Mouse (Mus musculus) left cerebral cortex, adult 18-20 months (tissue): ENCODE measurements around the gene Relch. TPM values are rescaled to one million over a fixed set of nuclear protein-coding genes. Genes with fewer than 3 reads are reported as not detected.
A peak's percentile ranks its signal among the peaks of the same experiment; 100 is the strongest.
"Not testable (repeated sequence)": the region's sequence is repeated elsewhere in the genome, so short reads cannot be mapped to it uniquely, and the experiment has no call there.

Source experiments
- DNase-seq, 2 experiments: peaks; one replicate each; pipeline ENCODE4 v3.0.0; 2021 to 2022; ENCODE audit warnings: low spot score in 2 of 2, mixed read lengths in 1 of 2
- total RNA-seq, 2 experiments: library from RNA; stranded (reverse); gene quantifications; 2 replicates each; pipeline ENCODE4 v1.2.3; 2021

Gene Relch
- total RNA-seq, 2 experiments from 2014 or later: 93.7 to 96.1 TPM

DNA sequence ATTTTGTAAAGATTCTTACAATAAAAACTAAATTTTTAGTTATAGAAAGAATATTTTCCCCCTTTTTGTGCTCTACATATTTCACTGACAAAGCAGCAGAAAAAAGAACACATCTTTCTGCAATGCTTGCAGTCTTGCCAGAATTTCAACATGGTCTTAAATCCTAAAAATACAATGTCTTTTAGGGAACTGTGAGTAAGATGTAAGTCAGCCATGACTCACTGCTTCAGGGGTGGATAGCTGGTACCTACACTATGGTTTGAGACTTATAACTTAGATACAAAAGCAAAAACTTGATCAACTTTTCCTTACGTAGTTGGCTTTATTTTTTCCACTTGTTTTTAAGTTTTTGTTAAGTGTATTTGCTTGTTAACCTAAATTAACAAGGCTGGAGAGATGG is 78.8 kb downstream of the Relch start:
- peak in 1 of 2 experiments; percentile 16 for DNase-seq

DNA sequence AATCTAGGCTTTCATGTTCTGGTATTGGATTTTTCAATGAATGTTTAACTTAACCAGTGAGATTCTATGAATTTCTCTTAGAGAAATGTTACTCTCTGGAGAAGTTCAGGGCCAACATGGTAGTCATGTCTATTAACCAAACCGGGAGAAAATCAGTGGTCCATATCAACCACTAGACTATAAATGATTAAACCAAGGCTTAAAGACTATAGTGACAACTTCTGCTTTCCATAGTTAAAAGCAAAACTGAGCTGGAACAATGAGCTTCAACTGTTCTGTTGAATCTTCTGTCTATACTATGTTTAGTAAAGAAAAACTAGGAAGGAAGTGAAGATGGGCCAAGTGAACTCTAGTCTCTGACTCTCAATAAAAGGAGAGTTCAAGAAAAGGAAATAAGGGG is 82.8 kb downstream of the Relch start:
- no peak for DNase-seq

DNA sequence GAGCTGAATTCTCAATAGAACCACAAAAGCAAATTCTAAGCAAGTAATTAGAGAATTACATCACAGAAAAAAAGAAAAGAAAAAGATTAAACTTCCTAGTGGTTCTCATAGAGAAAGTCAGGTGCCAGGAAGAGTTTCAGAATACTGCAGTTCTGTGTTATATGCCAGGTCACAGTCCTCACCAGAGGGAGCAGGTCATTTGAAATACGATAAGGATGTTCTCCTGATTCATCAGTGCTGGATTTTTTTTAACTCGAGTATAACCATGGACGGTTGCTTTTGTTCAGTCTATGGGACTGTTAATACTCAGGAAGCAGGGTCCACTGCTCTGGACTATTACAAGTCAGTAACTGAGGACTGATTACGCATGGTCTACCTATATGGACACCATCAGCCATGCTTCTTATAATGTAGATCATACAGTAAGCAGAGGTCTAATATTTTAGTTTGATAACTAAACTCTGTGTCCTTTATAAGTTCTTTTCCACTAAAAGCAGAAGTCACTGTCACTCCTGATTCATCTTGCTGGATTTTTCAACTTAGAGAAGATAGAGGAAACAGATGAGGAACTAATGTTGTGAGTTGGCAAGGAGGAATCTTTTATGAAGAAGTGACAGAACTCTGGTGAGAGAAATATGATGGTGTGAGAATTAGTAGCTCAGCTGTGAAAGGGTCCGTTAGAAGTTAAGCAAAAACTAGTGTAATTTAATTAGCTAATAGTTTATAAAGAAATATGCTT is 83.4 kb downstream of the Relch start:
- no peak for DNase-seq

DNA sequence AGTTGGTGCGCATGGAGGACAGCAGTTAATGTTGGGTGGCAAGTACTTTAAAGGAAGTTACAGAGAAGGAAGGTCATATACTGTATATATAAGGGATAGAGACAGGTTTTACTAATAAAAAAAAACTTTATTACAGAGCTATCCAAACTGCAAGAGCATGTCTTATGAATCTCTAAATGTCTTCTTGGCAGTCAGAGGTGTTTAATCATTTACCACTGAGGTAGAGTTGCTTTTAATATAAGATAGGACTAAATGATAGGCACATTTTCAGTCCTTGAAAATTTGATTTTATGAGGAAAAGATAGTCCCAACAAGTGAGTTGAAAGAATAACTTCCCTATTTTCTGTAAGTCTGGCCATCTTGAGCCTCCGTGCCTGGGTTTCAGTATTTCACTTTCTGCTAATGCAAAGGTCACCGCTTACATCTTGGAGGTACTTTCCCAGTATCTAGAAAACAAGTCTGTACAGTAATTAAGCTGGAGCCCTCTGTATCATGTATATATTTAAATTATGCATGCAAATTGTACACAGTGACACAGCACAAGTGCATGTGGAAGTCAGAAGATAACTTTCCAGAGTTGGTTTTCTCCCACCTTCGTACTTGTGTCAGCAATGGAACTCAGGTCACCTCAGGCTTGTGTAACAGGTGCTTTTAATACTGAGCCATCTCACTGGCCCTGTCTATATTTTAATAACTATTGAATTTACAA is 84.6 kb downstream of the Relch start:
- no peak for DNase-seq

DNA sequence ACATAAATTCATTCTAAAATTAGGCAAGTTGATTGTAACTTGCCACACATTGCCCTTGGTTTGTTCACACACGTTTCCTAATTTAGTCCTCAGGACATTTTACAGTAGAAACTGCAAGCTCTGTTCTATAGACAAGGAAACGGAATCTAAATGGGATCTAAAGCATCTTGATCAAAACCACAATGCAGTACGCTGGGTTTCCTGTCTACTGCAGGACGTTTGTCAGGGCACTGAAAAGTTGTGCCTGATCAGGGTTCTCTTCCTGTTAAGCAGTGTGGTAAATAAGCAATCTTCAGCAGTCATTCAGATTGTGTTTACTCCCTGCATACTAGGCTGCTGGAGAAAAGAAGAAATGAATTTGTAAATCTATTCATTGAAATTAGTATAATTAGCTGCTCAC is 88.5 kb downstream of the Relch start:
- no peak for DNase-seq

DNA sequence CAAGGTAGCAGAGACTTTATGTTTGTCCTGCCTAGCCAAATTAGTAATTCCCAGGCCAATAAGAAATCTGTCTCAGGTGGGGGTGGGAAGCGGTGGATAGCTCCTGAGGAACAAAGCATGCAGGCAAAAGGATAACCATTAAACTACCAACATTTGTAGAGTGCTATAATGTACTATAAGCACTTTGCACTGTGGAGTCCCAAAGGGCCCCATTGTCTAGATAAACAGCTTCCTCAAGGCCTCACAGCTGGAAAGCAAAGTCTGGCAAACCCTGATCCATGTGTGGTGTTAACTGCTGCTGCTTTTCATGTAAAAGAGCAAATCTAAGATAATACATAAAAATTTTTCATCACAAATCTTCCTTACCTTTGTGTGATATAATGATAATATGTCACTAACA is 89.3 kb downstream of the Relch start:
- no peak for DNase-seq

DNA sequence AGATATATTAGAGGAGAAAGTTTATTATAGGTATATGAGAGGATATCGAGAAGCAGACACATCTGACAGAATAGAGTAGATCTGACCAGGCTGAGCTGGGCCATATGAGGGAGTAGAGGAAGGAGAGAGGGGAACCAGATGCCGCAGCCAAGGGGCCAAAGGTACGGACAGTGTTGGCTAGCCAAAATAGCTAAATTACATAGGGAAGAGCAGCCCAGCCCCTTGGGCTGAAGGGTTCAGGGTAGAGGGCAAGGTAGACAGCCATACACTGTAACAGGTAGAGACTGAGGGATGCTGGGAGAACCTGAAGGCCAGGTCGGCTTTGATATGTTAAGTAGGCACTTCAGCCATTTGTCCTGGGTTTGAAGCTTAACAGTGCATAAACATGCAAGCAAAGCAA is 95.1 kb downstream of the Relch start:
- no peak for DNase-seq

DNA sequence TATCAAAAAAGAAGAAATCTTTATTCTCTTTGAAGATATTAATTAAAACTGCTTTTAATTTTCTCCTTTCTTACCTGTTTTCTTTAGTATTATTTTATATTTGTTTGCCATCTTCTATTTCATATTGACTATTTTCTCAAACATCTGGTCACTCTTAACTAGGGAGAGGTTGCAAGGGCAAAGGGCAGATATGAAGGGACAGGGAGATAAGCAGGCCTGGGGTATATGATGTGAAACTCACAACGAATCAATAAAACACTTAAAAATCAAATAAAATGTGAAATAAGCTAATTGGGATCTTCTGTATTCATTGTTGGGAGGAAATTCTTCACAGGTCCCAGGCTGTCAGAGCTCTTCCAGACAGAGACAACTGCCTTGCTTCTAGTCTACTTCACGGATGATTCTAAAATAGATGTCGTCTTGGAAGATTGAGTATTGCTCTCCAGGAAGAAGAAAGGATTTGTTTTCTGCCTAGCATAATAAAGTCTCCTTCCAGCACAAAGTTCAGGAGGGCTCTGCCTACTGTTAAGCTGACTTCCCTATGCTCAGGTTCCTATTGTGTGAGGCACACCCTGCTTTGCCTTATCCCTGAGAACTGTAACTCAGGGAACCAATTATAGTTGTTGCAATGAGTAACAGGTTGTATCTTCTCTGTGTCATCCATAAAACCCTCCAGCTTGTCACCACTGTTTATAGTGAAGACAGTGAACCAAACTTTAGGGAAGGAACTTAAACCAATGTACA is 95.9 kb downstream of the Relch start:
- no peak for DNase-seq

DNA sequence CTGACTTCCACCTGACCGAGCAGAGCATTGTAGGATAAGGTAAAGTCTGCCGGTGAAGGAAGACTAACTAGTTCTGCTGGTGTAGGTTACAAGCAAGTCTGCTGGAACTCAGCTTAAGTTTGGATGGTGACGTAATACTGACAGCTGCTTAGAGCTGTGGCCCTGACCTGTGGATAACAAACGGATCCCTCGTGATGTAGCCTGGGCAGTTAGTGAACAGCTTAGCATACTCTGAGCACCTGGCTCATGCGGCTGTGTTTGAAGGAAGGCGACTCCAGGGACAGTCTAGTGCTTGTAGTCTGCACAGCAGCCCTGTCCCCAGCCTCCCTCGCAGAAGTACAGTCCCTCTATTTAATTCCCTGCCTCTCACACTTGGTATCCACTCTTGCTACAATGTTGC is 101.9 kb downstream of the Relch start:
- DNase-seq: no peak

DNA sequence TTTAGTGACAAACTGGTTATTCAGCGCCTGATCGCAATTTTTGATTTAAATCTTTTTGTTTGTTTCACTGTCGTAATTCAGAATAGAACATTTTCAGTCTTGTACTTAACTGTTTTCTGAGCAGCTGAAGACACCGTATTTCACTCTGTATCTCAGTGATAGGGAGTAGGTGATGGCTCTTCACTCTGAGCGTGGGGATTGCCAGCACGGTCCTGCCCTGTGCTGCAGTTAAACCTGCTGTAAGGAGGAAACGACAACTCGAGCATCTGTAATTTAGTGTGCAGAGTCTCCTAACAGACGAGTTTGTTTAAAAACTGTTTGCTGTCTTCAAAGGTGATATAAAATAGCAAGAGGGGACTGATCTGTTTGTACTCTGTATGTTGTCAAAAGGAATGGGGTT is 102.4 kb downstream of the Relch start:
- not testable (repeated sequence) for DNase-seq

DNA sequence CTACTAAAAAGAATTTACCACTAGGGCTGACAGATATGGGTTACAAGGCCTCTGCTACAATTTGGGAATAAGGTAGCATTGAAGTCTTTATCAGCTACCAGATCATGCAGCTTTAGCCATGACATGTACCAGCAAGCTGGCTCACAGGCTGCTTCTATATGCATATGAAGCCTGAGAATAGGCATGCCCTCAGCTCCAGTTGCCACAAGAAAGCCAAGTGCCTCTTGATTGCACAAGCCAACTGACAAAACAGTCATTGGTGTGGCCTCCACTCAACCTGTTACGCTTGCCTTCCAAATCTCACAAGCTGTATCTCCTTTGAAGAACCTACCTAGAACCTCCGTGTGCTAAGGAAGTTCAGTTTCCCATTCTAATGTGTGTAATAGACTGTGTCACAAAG is 104.7 kb downstream of the Relch start:
- no peak for DNase-seq

DNA sequence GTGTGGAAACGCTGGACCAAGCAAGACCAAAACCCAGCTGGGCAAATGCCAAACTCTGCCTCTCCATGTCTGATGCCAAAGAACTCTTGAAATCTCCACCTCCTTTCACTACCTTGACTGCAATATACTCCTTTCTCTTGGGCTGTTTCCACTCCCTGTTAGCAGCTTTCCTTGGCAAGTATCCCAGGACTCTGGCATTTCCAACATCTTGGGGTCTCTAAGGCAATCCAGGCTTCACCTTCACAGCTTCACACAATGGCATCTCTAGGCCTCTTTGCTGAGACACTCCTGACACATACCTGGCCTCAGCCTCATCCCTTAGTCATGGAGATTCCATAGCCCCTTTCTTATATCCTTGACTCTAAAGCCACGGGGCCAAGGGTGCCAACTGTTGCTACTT is 107.0 kb downstream of the Relch start:
- DNase-seq: no peak

DNA sequence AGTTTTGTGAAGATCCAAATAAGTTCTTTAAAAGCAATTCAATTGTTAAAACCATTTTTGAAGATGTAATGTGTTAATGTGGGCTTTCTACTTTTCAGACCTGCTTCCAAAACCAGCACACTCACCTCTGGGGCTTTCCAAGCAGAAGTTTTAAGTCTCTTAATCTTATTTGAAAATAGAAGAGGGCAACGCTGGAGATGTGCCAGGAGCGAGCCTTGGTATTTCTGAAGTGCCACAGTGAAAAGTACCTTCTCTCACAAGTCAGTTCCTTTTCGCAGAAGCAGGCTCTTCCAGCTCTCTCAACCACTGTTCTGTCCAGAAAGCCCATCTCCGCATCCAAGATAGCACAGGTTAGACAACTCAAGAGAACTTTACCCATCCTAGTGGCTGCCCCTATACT is 112.8 kb downstream of the Relch start:
- DNase-seq: no peak

DNA sequence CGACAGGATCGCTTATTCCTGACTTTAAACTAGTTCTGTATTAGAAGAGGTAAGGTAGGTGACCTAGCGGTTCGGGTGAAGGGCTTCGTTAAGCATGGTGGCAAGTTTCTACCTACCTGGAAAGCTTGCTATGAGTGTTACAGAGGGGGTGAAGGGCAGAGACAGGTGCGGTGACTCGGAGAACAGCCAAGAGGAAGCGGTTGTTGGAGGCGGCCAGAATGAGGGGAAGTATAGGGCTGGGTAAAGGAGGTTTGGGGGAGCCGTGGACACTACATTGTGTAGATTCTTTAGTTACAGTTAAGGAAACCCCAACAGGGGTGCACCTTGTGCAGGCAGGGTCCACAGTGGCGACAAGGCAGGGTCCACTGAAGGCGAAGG is 116.4 kb downstream of the Relch start:
- DNase-seq: no peak

DNA sequence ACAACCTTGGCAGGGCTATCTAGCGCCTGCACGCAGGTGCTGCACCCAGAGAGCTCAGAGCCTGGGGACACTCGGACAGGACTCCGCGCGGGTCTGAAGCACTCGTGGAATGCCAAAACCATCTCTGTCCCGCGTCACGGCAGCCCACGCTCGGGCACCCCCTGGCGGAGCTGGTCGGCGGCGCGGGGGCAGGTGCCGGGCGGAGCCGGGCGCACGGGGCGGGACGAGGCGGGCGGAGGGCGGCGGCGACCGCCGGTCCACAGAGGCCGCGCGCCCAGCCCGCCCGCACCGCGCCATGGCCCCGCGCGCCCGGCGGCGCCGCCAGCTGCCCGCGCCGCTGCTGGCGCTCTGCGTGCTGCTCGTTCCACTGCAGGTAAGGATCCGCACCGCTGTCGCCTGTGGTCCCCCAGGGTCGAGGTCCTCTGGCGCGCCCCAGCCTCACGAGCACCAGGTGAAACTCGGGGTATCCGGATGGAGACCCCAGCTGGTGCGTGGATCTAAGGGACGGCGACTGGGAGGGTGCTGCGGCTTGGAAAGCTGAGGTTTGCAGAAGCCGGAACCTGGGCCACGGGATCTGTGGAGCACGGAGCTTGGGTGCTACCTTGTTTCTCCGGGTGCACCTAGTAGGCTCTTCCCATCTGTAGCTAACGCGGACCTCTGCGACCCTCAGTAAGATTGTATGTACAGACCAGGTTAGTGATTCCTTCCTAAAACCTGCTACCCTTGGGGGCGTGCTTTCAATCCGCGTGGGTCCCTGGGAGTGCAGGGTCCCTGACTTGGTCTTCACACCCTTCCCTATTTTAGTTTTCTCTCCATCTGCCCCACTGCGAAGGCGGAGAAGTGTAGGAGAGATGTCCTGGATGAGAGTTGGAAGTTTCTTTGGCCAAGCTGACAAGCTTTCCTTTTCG is 117.0 kb downstream of the Relch start, which contains the start of gene Tnfrsf11a:
Gene Tnfrsf11a (plus strand): TSS at position 262 of the 908 bp plus-strand sequence.
- DNase-seq: peak; percentile 60 to 67

DNA sequence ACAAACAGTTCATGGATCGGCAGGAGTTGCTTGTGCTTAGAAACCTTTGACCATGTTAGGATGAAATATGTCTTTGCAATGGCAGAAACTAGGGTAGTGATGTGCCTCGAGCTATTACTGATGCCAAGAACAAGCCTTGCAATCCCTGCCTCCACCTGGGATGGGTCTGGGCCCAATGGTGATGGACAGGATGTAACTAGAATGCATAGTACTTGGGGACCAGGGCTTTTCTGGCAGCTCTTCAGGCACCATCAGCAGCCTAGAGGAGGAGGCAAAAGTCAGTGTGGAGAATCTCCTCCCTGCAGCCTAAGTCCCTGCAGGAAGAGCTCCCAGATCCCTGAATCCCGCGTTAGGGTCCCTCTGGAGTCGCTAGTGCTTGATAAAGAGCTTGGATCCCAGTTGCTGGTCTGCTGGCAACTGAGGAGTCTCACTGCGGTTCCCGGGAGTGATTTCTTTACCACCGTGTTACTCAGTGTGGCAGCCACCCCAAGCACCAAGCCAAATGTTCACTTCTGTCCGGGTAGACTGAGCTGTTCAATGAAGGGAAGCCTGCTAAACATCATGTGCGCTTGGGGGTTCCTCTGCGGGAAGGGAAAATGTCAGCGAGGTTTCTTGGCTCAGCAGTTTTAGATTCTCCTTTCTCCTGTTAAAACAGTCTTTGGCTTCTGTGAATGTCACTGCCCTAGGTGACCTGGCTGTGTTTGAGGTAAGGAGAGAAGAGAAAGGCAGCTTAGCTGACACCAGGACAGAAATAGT is 117.9 kb downstream of the Relch start:
- peak; percentile 5 to 19 for DNase-seq

DNA sequence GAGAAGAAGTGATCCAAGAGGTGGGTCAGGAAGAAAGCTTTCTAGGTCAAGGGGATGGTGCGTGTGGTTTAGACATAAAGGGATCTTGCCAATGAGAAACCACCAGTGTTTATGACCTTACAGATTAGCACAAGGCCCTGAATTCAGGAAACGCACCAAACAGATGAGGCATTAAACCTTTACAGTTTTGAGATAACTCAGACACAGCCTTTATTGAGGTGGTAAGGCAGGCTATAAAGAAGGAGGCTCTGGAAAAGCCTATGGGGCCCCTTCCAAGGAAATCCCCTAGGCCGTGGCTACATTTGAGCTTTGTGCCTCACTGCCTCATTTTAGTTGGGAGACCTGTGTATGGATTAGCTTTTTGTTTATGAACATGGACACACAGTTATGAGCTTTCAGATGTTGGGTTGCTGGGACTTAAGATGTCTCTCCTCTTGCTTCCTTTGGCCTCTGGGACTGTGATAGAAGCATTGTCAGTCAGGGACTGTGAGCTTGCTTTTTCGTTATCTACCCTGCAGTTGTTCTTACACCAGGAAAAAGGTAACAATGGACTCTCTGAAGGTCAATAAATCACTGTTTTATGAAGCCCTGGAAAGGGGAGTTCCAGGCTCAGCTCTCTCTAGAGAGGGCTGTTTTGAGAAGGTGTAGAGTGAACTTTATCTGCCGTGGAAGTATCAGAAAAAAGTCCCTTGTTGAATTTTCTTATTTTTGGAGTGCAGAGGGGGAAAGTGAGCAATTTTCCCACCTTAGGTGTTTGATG is 120.8 kb downstream of the Relch start:
- no peak for DNase-seq

DNA sequence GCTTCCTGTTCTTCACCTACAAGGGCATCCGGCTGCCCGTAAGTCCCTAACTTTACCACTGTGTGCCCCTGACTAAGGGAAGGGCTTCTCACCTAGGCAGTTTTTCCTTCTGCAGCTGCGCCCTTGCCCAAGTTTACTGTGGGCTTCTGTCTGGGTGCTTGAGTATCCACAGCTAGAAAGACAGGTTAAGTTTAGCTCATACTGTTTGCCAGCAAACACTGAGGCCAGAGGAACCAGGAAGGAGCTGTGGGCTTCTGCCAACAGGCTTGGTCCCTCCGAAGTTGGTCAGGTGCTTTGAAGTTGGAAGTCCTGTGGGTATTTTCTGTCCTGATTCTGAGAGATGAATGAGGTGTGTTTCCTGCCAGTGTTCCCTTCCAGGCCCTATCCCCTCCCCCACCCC is 121.5 kb downstream of the Relch start:
- DNase-seq: no peak

DNA sequence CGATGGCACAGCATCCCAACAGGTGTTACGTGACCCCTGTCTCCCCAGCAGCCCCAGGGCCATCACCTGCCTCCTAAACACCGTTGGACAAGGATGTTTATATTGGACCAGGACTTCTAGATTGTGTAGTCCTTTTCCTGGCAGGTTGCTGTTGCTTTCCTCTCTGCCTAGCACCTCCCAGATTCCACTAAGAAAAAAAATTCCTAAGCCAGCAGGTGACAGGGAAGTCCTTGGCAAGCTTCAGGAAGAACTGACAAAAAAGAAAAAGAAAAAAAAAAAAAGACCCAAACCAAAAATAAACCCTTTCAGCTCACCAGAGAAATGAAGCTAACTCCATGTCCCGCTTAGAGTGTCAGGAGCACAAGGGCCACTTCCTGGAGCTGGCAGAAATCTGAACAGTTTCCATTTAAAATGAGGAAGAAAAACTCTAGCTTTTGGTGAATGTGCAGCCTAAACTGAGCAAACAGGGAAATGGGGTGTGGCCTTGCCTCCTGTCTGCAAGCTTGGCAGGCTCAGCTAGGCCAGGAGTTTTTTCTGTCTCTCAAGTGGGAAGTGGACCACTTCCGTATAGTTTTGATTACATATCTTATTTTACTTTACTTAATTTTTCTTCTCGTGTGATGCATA is 123.2 kb downstream of the Relch start:
- DNase-seq: no peak
